Mouse (Mus musculus) thymus, adult 2 months (tissue): ENCODE results near the gene Gm10447.

ENCODE experiments used
- CTCF ChIP-seq: fragments of 200-500 bp; IDR thresholded peaks from 2 replicates; pipeline ENCODE4 v1.5.1; 2012; ENCODE audit warnings: mild to moderate bottlenecking, control low read depth, low read length, moderate library complexity, borderline replicate concordance; ENCODE audit not compliant: control insufficient read depth, poor library complexity, insufficient read depth; ENCODE audit errors: extremely low read depth
- POLR2A ChIP-seq: fragments of 200-500 bp; IDR thresholded peaks from 2 replicates; pipeline ENCODE4 v1.6.1; 2012; ENCODE audit warnings: mild to moderate bottlenecking, low read length, control low read depth, moderate library complexity; ENCODE audit not compliant: control insufficient read depth, poor library complexity, insufficient read depth; ENCODE audit errors: extremely low read depth

GRCm38 (mm10) chr11:53447996-53448395 lies 8.9 kb downstream of the Gm10447 start:
- TF ChIP-seq POLR2A: no peak
- no peak for TF ChIP-seq CTCF
